Mouse (Mus musculus) embryonic facial prominence, embryonic 13.5 days (tissue): ENCODE results near the gene Pik3r6. TPM values are rescaled to one million over a fixed set of nuclear protein-coding genes. Genes with fewer than 3 reads are reported as not detected.

Experiments used
- ATAC-seq: fragments of 200-750 bp; cut with Nextera tagmentation; 2 replicates; pipeline ENCODE4 v1.8.0; 2017; ENCODE audit warnings: low read depth; ENCODE audit not compliant: insufficient number of reproducible peaks, insufficient read depth, low FRiP score, low TSS enrichment
- H3K27ac ChIP-seq: fragments of 300-500 bp; sonication (generic); 2 replicates; pipeline ENCODE4 v1.5.1; 2015; ENCODE audit warnings: moderate library complexity, mild to moderate bottlenecking, inconsistent platforms
- H3K27me3 ChIP-seq: fragments of 300-500 bp; sonication (generic); 2 replicates; pipeline ENCODE4 v1.6.1; 2015; ENCODE audit warnings: mild to moderate bottlenecking, inconsistent platforms
- H3K36me3 ChIP-seq: fragments of 300-500 bp; sonication (generic); 2 replicates; pipeline ENCODE4 v1.6.1; 2015; ENCODE audit warnings: mild to moderate bottlenecking, inconsistent platforms
- H3K4me1 ChIP-seq: fragments of 300-500 bp; sonication (generic); 2 replicates; pipeline ENCODE4 v1.6.1; 2015; ENCODE audit warnings: inconsistent platforms
- H3K4me2 ChIP-seq: fragments of 300-500 bp; sonication (generic); 2 replicates; pipeline ENCODE4 v1.6.1; 2015; ENCODE audit warnings: moderate library complexity, mild to moderate bottlenecking, inconsistent platforms
- H3K4me3 ChIP-seq: fragments of 300-500 bp; sonication (generic); 2 replicates; pipeline ENCODE4 v1.5.1; 2015; ENCODE audit warnings: mild to moderate bottlenecking, inconsistent platforms
- H3K9ac ChIP-seq: fragments of 300-500 bp; sonication (generic); 2 replicates; pipeline ENCODE4 v1.6.1; 2015; ENCODE audit warnings: mild to moderate bottlenecking, inconsistent platforms
- H3K9me3 ChIP-seq: fragments of 300-500 bp; sonication (generic); 2 replicates; pipeline ENCODE4 v1.6.1; 2016; ENCODE audit warnings: inconsistent platforms
- WGBS: fragments of 180-500 bp; shearing (Covaris S2); methylation state at CpG from one replicate; pipeline ENCODE4 v1.1.7; 2015; ENCODE audit warnings: mixed read lengths; 5-methylcytosine and 5-hydroxymethylcytosine counted together
- polyA plus RNA-seq: library from polyadenylated mRNA; unstranded; fragments of >200 nt; fragmentation: Nextera tagmentation; extraction: Ambion mirVana; gene quantifications from 2 replicates; pipeline ENCODE4 v1.2.1, GENCODE M21; 2015

Gene Pik3r6
- polyA plus RNA-seq, 1 experiment from 2014 or later = 1.6 TPM

DNA sequence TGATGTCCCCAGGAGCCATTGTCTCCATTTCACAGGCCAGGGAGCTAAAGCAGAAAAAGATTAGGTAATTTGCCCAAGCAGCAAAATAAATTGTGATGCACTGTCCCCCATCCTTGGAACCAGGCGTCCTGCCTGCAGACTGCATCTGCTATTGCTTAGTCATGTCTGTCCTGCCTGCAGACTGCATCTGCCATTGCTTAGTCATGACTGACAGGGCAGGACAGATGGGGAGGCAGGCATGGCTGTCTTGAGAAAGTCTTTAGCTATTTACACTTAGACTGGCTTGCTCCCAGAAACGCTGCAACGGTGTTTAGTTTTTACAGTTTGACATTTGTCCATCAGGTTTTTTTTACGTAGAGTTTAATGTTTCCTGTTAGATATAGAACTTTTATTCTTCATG lies 33.6 kb downstream of the Pik3r6 start:
- H3K4me1 ChIP-seq = peaks cover 6% of the 10 kb centered on the region; the same call in 1 of the 2 replicates
- 0 out of 2 replicates have a peak, but pooled peaks cover 3% of the 10 kb centered on the region for H3K27me3 ChIP-seq
- no peak overlapping the region for H3K9ac ChIP-seq
- 29% methylated on average over 4 of the region's 4 CpGs for WGBS
- no peaks in the 10 kb centered on the region for H3K9me3 ChIP-seq
- ATAC-seq = no peak
- H3K4me2 ChIP-seq = peak overlapping the region; percentile 34
- H3K36me3 ChIP-seq = no peaks in the 10 kb centered on the region
- H3K4me3 ChIP-seq = no peak overlapping the region; the same call in 1 of the 2 replicates
- no peak overlapping the region for H3K27ac ChIP-seq

DNA sequence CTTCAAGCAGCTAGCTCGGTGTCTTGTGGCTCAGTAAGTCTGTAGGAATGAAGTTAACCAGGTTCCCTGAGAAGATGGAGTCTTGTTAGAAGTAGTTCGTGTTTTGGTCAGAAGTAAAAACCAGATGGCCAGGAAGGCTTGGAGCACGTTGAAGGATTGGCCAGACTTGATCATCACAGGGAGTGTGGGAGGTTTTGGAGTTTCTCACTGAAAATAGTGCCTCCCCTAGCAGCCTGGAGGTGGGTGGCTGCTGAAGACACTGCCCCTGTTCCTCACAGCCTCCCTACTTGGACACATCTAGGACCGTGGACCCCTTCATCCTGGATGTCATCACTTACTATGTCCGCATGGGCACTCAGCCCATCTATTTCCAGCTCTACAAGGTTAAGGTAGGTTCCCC lies 36.8 kb downstream of the Pik3r6 start:
- Histone ChIP-seq H3K4me1 (0 out of 2 replicates have a peak, but pooled peaks cover 5% of the 10 kb centered on the region), H3K9ac (no peak overlapping the region), H3K4me3 (no peak overlapping the region), H3K36me3 (no peaks in the 10 kb centered on the region), H3K4me2 (no peak overlapping the region), H3K27ac (no peak overlapping the region), H3K9me3 (no peaks in the 10 kb centered on the region), H3K27me3 (no peaks in the 10 kb centered on the region)
- ATAC-seq = no peak
- WGBS = 59% methylated on average over 5 of the region's 5 CpGs

DNA sequence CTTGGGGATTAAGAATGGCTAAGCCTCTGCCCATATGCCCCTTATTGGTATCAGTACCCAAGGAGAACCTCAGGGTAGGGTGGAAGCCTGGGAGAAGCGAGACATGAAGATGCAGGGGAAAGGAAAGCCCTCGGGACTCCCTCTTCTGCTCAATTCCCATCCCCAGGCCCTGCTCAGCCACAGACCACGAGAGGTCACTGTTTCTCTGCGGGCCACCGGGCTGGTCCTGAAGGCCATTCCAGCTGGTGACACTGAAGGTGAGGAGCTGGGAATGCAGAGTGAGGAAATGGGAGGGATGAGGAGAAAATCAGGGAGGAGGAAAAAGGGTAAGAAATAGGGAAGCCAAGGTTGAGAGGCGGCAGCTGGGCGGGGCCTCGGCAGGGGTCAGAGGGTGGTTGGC lies 41.7 kb downstream of the Pik3r6 start:
- Histone ChIP-seq H3K9ac (no peak overlapping the region), H3K9me3 (no peaks in the 10 kb centered on the region), H3K27me3 (no peaks in the 10 kb centered on the region), H3K4me1 (peaks cover 7% of the 10 kb centered on the region; the same call in 1 of the 2 replicates), H3K4me2 (no peak overlapping the region; the same call in 1 of the 2 replicates), H3K36me3 (no peaks in the 10 kb centered on the region), H3K4me3 (no peak overlapping the region), H3K27ac (no peak overlapping the region)
- ATAC-seq = no peak
- WGBS = 9% methylated on average over 8 of the region's 8 CpGs

DNA sequence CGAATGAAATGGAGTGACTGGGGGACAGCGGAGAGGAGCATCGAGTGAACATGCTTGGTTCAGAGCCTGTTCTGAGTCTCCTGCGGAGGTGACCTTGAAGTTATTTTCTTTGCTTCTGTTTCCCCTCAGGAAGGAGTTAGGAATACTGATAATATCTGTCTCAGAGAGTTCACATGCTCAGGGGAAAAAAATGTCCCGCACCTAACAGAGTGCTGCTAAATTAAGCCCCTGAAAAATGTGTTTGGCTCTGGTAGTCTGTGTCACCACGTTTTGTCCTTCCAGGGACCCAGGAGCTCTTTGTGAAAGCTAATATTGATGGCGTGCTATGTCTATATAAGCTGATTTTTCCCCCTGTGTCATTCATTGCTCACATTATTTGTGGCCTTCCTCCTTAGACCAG lies 42.4 kb downstream of the Pik3r6 start:
- ATAC-seq = no peak
- H3K4me3 ChIP-seq = no peak overlapping the region
- WGBS = 45% methylated on average over 7 of the region's 7 CpGs
- no peaks in the 10 kb centered on the region for H3K27me3 ChIP-seq
- no peaks in the 10 kb centered on the region for H3K36me3 ChIP-seq
- no peak overlapping the region for H3K4me2 ChIP-seq
- no peaks in the 10 kb centered on the region for H3K9me3 ChIP-seq
- H3K27ac ChIP-seq = no peak overlapping the region
- no peak overlapping the region for H3K9ac ChIP-seq
- peaks cover 7% of the 10 kb centered on the region; the same call in 1 of the 2 replicates for H3K4me1 ChIP-seq

DNA sequence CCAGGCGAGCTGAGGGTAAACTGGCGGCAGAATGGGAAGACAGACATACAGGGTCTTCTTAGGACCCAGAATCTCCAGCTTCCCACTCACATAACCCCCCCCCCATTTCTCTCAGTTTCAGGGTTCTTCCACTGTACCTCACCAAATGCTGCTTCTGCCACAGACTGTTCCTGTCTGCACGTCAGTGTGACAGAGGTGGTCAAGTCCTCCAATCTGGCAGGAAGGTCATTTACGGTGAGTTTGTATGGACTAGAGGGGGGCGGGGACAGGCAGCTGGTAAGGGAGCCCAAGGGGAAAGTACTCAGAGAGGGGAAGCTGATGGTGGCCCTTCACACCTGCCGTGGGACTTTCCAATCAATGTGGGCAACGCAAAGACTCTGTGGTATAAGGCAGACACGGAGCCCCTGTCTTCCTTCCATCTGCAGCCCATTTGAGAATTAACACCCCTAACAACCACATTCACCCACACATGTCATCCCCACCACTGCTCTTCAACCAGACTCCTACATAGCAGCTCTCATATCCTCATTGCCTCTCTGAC lies 42.9 kb downstream of the Pik3r6 start:
- no peaks in the 10 kb centered on the region for H3K36me3 ChIP-seq
- no peaks in the 10 kb centered on the region for H3K9me3 ChIP-seq
- H3K4me3 ChIP-seq = no peak overlapping the region
- H3K4me2 ChIP-seq = no peak overlapping the region
- 74% methylated on average over 8 of the region's 8 CpGs for WGBS
- H3K27ac ChIP-seq = no peak overlapping the region
- H3K4me1 ChIP-seq = peaks cover 7% of the 10 kb centered on the region; the same call in 1 of the 2 replicates
- no peak for ATAC-seq
- H3K27me3 ChIP-seq = no peaks in the 10 kb centered on the region
- no peak overlapping the region for H3K9ac ChIP-seq

DNA sequence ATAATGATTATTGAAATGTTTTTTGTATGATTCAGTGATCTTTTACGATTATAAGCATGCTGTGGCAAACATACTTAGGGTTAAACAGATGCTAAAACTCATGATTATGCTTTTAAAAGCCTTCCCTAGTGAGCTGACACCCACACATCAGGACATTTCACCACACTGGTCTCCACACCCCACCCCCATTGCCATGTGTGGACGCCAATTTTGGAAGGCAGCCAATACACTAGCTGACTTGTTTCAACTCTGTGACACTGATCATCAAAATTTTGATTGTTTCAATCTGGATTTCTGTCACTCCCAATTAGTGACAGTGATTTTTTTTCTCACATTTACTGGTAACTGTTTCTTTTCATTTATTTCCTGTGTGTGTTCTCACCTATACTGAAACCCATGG lies 44.7 kb downstream of the Pik3r6 start:
- H3K4me3 ChIP-seq = no peak overlapping the region
- no peak overlapping the region for H3K27ac ChIP-seq
- H3K9ac ChIP-seq = no peak overlapping the region
- no peak for ATAC-seq
- no peaks in the 10 kb centered on the region for H3K9me3 ChIP-seq
- H3K27me3 ChIP-seq = no peaks in the 10 kb centered on the region
- 58% methylated on average over 2 of the region's 2 CpGs for WGBS
- peaks cover 7% of the 10 kb centered on the region; the same call in 1 of the 2 replicates for H3K4me1 ChIP-seq
- no peaks in the 10 kb centered on the region for H3K36me3 ChIP-seq
- no peak overlapping the region for H3K4me2 ChIP-seq

DNA sequence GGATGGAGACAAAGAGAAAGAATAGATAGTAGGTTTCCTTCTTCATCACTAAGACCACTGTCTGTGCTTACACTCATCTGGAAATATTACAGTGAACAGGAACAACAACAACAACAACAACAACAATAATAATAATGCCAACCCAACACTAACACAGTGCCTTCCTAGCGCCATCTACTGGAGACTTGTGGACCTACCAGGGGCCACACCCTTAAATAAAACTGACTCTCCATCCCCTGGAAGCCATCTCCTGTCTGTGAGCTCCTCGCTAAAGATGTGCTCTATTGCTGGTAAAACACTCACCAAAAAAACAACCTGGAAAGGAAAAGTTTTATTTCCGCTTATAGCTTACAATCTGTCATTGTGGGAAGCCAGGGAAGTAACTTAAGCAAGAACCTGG lies 46.8 kb downstream of the Pik3r6 start:
- Histone ChIP-seq H3K4me3 (no peak overlapping the region), H3K4me1 (peaks cover 6% of the 10 kb centered on the region; the same call in 1 of the 2 replicates), H3K27ac (no peak overlapping the region), H3K9me3 (no peaks in the 10 kb centered on the region), H3K27me3 (no peaks in the 10 kb centered on the region), H3K4me2 (no peak overlapping the region), H3K36me3 (no peaks in the 10 kb centered on the region), H3K9ac (no peak overlapping the region)
- ATAC-seq = no peak
- 53% methylated on average over 3 of the region's 3 CpGs for WGBS

DNA sequence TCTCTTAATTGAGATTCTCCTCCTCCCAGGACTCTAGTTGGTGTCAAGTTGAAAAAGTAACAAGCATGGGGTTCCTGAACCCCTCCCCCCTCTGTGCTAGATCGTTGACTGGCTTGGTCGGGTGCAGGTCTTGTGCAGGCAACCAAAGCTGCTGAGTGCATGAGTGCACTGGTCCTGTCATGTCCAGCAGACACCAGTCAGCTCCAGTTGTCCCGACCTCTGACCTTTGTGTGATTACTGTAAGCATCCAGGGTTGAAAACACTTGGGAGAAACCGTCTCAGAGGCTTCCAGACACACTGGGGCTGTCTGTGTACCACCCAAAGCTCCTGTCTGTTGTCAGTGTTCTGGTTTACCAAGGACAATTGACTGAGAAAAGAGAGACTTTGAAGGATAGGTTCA lies 47.5 kb downstream of the Pik3r6 start:
- H3K27ac ChIP-seq = no peak overlapping the region
- peaks cover under 1% of the 10 kb centered on the region; the same call in 1 of the 2 replicates for H3K27me3 ChIP-seq
- H3K36me3 ChIP-seq = no peaks in the 10 kb centered on the region
- WGBS = 50% methylated on average over 4 of the region's 4 CpGs
- ATAC-seq = no peak
- H3K4me1 ChIP-seq = no peaks in the 10 kb centered on the region
- no peak overlapping the region for H3K4me3 ChIP-seq
- no peak overlapping the region for H3K9ac ChIP-seq
- no peaks in the 10 kb centered on the region for H3K9me3 ChIP-seq
- no peak overlapping the region for H3K4me2 ChIP-seq

DNA sequence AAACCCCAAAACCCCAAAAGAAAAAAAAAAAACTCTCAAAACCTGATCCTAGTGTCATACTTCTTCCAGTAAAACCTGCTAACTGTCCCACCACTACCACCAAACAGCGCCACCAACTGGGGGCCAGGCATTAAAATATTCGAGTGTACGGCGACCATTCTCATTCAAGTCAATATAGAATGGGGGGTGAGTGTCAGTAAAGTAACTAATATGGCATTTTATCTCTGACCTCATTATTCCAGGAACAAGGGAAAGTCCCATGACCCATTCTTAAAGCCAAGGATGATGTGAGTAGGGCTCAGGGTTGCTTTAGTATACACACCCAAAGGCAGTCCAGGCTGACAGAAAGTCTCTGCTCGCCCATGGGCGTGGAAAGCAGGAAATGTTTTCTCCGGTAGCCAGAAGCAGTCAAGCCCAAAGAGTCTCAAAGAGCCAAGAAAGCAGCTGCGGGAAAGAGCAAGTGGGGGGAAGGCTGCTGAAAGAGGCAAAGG lies 51.2 kb downstream of the Pik3r6 start:
- ATAC-seq = no peak
- no peak overlapping the region for H3K4me2 ChIP-seq
- H3K36me3 ChIP-seq = no peaks in the 10 kb centered on the region
- H3K27ac ChIP-seq = no peak overlapping the region
- 31% methylated on average over 8 of the region's 8 CpGs for WGBS
- H3K4me1 ChIP-seq = peaks cover 6% of the 10 kb centered on the region; the same call in 1 of the 2 replicates
- H3K9me3 ChIP-seq = no peaks in the 10 kb centered on the region
- no peak overlapping the region for H3K4me3 ChIP-seq
- H3K27me3 ChIP-seq = peaks cover 20% of the 10 kb centered on the region
- H3K9ac ChIP-seq = no peak overlapping the region

DNA sequence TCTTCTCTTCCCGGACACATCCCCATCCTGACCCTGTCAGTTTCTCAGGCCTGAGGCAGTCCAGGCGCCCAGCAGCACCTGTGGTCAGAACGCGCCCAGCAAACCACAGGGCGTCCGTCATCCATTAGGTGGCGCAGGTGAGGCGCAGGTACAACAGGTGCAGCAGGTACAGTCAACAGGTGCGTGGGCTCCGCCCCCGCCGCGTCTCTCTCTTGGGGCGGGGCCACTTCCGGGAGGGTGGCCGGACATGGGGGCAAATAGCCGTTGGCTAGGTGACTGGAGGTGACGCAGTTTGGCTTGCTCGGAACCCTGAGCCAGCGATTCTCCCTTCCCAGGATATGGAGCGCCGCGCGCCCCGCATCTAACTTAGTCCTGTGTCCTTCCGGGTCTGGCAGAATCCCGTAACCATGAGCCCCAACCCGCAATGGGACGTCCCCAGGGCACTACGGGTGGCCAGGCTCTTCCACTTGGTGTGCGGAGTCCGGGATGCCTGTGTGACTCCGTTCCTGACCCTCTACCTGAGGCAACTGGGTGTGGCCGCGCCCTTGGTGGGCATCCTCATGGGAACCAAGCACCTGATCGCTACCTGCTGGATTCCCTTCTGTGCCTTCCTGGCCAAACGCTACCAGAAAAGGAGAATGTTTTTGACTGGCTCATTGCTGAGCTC lies 53.2 kb downstream of the Pik3r6 start, which contains the start of gene Mfsd6l:
Mfsd6l (plus strand) TSS at position 269 of the 667 bp plus-strand sequence.
- Histone ChIP-seq H3K27ac (no peak within 1 kb of the TSS), H3K27me3 (peaks cover 23% of the 10 kb centered on the region), H3K4me2 (peak within 1 kb of the TSS; percentile 53), H3K4me1 (peaks cover 6% of the 10 kb centered on the region; the same call in 1 of the 2 replicates), H3K36me3 (no peaks in the 10 kb centered on the region), H3K9me3 (no peaks in the 10 kb centered on the region), H3K4me3 (peak within 1 kb of the TSS; percentile 30), H3K9ac (0 out of 2 replicates have a peak within 1 kb of the TSS, but pooled peaks have one; percentile 46)
- 5% methylated on average over 37 of the region's 37 CpGs for WGBS
- ATAC-seq = no peak

DNA sequence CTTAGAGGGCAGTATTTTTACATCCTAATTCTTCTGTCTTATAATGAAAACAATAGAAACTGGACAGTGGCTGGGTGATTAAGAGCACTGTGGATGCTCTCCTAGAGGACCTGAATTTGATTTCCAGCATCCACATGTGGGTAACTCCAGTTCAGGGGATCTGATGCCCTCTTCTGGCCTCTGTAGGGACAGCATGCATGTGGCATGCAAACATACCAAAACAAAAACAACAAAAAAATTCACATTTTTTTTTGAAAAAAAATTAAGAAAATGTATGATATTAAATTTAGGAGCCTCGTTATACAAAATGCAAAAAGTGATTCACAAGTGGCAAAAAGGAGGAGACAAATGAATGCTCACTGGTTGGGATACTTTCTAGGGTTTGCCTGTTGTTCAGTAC lies 56.7 kb downstream of the Pik3r6 start:
- Histone ChIP-seq H3K9ac (no peak overlapping the region), H3K4me2 (no peak overlapping the region)

More for the DNA sequence above, 56.7 kb downstream of the Pik3r6 start:
- no peak for ATAC-seq
- Histone ChIP-seq H3K36me3 (no peaks in the 10 kb centered on the region), H3K9me3 (no peaks in the 10 kb centered on the region), H3K4me3 (no peak overlapping the region), H3K4me1 (peaks cover 6% of the 10 kb centered on the region; the same call in 1 of the 2 replicates), H3K27me3 (peaks cover 24% of the 10 kb centered on the region), H3K27ac (no peak overlapping the region)
- WGBS = 46% methylated on average over 1 of the region's 1 CpGs
